ENCODE assay signal across 8 mouse cellular contexts in genomic region chr2:72529358-72530319, GRCm38 (mm10). TPM values are rescaled to one million over a fixed set of nuclear protein-coding genes. Genes with fewer than 3 reads are reported as not detected.
DNase-seq lines count a peak whose midpoint lies in the region; ATAC-seq lines count a peak whose summit lies in the region.

No protein-coding gene starts in this region.

- H3K9ac ChIP-seq in lung, embryonic 16.5 days (ENCODE audit: low read length), result no peak overlapping the region
- 0 out of 2 replicates have a peak overlapping the region, but pooled peaks have one; percentile 32 for H3K9ac ChIP-seq in embryonic facial prominence, embryonic 14.5 days (ENCODE audit: low read depth, low read length)
- H3K9ac ChIP-seq in neural tube, embryonic 12.5 days, result 0 out of 2 replicates have a peak overlapping the region, but pooled peaks have one; percentile 35

- H3K36me3 ChIP-seq in lung, embryonic 16.5 days (ENCODE audit: control insufficient read depth, insufficient read depth, low read length), result no peaks in the 10 kb centered on the region
- H3K36me3 ChIP-seq in embryonic facial prominence, embryonic 14.5 days (ENCODE audit: control insufficient read depth, insufficient read depth, low read length), result no peaks in the 10 kb centered on the region
- no peaks in the 10 kb centered on the region for H3K36me3 ChIP-seq in neural tube, embryonic 12.5 days

- no peaks in the 10 kb centered on the region for H3K27me3 ChIP-seq in lung, embryonic 16.5 days (ENCODE audit: control insufficient read depth, insufficient read depth, low read depth, low read length)
- H3K27me3 ChIP-seq in embryonic facial prominence, embryonic 14.5 days (replicated peaks; ENCODE audit: control insufficient read depth, insufficient read depth, low read length), result no peaks in the 10 kb centered on the region
- 0 out of 2 replicates have a peak, but pooled peaks cover under 1% of the 10 kb centered on the region for H3K27me3 ChIP-seq in neural tube, embryonic 12.5 days (replicated peaks)

- DNase-seq in lung, adult 18-20 months, result no peak
- DNase-seq in embryonic facial prominence, embryonic 14.5 days (ENCODE audit: low spot score), result peak; percentile 77
- peak; percentile 52 for DNase-seq in layer of hippocampus, adult 9-11 months
- DNase-seq in urinary bladder, adult 2 months (ENCODE audit: low spot score), result no peak
- DNase-seq in natural killer cell, adult 2 months (ENCODE audit: low spot score in 2 of 2), result no peak

- WGBS in lung, embryonic 16.5 days, result 46% methylated on average over 25 of the region's 25 CpGs
- 38% methylated on average over 25 of the region's 25 CpGs for WGBS in embryonic facial prominence, embryonic 14.5 days
- 26% methylated on average over 25 of the region's 25 CpGs for WGBS in neural tube, embryonic 12.5 days

- 0 out of 2 replicates have a peak, but pooled peaks cover 2% of the 10 kb centered on the region for H3K9me3 ChIP-seq in lung, embryonic 16.5 days (ENCODE audit: control insufficient read depth, low read length)
- no peaks in the 10 kb centered on the region for H3K9me3 ChIP-seq in embryonic facial prominence, embryonic 14.5 days (ENCODE audit: control insufficient read depth, low read length)
- no peaks in the 10 kb centered on the region for H3K9me3 ChIP-seq in neural tube, embryonic 12.5 days

- ATAC-seq in lung, embryonic 16.5 days (ENCODE audit: low read depth), result no peak
- ATAC-seq in embryonic facial prominence, embryonic 14.5 days (ENCODE audit: low read depth), result no peak
- ATAC-seq in neural tube, embryonic 12.5 days (ENCODE audit: low FRiP score, low read depth), result peak; percentile 41; the same call in 1 of the 2 replicates
- no peak for ATAC-seq in inflammation-experienced regulatory T-cells, adult 6 months

- no peak overlapping the region for H3K4me3 ChIP-seq in lung, embryonic 16.5 days (ENCODE audit: low read length)
- peak overlapping the region; percentile 17 for H3K4me3 ChIP-seq in embryonic facial prominence, embryonic 14.5 days (ENCODE audit: low read depth, low read length)
- H3K4me3 ChIP-seq in neural tube, embryonic 12.5 days, result peak overlapping the region; percentile 7; the same call in 1 of the 2 replicates

- H3K4me2 ChIP-seq in lung, embryonic 16.5 days (ENCODE audit: low read depth, low read length), result peak overlapping the region; percentile 27; the same call in 1 of the 2 replicates
- peak overlapping the region; percentile 44 for H3K4me2 ChIP-seq in embryonic facial prominence, embryonic 14.5 days (ENCODE audit: low read depth, low read length)
- H3K4me2 ChIP-seq in neural tube, embryonic 12.5 days (replicated peaks), result peak overlapping the region; percentile 57

- no peak overlapping the region for H3K27ac ChIP-seq in lung, embryonic 16.5 days (ENCODE audit: low read length)
- 0 out of 2 replicates have a peak overlapping the region, but pooled peaks have one; percentile 24 for H3K27ac ChIP-seq in embryonic facial prominence, embryonic 14.5 days (replicated peaks; ENCODE audit: low read depth, low read length)
- no peak overlapping the region for H3K27ac ChIP-seq in neural tube, embryonic 12.5 days

- H3K4me1 ChIP-seq in lung, embryonic 16.5 days (replicated peaks; ENCODE audit: control insufficient read depth, insufficient read depth, low read length), result no peaks in the 10 kb centered on the region
- H3K4me1 ChIP-seq in embryonic facial prominence, embryonic 14.5 days (ENCODE audit: control insufficient read depth, insufficient read depth, low read length), result peaks cover 15% of the 10 kb centered on the region; the same call in 1 of the 2 replicates
- peaks cover 13% of the 10 kb centered on the region for H3K4me1 ChIP-seq in neural tube, embryonic 12.5 days

RNA-seq across cellular contexts. Expression of gene Cdca7, which starts 53.7 kb away (rescaled TPM):
- 130 and 137 TPM in 2 replicates for polyA plus RNA-seq in lung, embryonic 16.5 days (2015; fragmentation: Nextera tagmentation; extraction: Ambion mirVana)
- polyA plus RNA-seq in embryonic facial prominence, embryonic 14.5 days (2014; fragmentation: Nextera tagmentation; extraction: Ambion mirVana), result 81.5 and 99.4 TPM in 2 replicates
- polyA plus RNA-seq in neural tube, embryonic 12.5 days (2016; fragmentation: Nextera tagmentation; extraction: Ambion mirVana), result 102 and 109 TPM in 2 replicates
- polyA plus RNA-seq in inflammation-experienced regulatory T-cells, adult 6 months (2017; shearing (Covaris generic)), result 10 to 100 TPM; 25.9 to 43.7 (median 27.9) TPM
- polyA plus RNA-seq in urinary bladder, adult 2 months (2012; rRNA removed), result 26.3 and 32.2 TPM in 2 replicates

Comparison
In these comparisons a context has a peak if more than half of its experiments do, and no peak if none do; other contexts are left out.
1. DNase-seq: peak in embryonic facial prominence, embryonic 14.5 days (single experiment) and layer of hippocampus, adult 9-11 months (single experiment); none in lung, adult 18-20 months (0 of 2), urinary bladder, adult 2 months (single experiment) and natural killer cell, adult 2 months (0 of 2).
2. Peak in every context shown above with its lines, with median percentiles within 50 percentile points of each other: H3K4me2 ChIP-seq.